Mouse (Mus musculus) lung, postnatal 0 days (tissue): ENCODE results near the gene Depdc1b. TPM values are rescaled to one million over a fixed set of nuclear protein-coding genes. Genes with fewer than 3 reads are reported as not detected.
A peak's percentile ranks its signal among the peaks of the same experiment; 100 is the strongest.

ENCODE experiments used
- ATAC-seq: fragments of 200-750 bp; cut with Nextera tagmentation; 2 replicates; pipeline ENCODE4 v1.8.0; 2017; ENCODE audit warnings: moderate library complexity
- DNase-seq: peaks from one replicate; pipeline ENCODE4 v3.0.0-alpha.2; 2016; ENCODE audit warnings: low spot score
- H3K27ac ChIP-seq: fragments of 300-500 bp; sonication (generic); 2 replicates; pipeline ENCODE4 v1.5.1; 2014; ENCODE audit warnings: antibody characterized with exemption, mild to moderate bottlenecking, low read length, mixed read lengths
- H3K27me3 ChIP-seq: fragments of 300-500 bp; sonication (generic); replicated peaks from 2 replicates; pipeline ENCODE4 v1.6.1; 2014; ENCODE audit warnings: low read length, mixed read lengths; ENCODE audit not compliant: insufficient read depth
- H3K36me3 ChIP-seq: fragments of 300-500 bp; sonication (generic); 2 replicates; pipeline ENCODE4 v1.6.1; 2014; ENCODE audit warnings: low read length, mixed read lengths; ENCODE audit not compliant: insufficient read depth
- H3K4me1 ChIP-seq: fragments of 300-500 bp; sonication (generic); 2 replicates; pipeline ENCODE4 v1.6.1; 2014; ENCODE audit warnings: antibody characterized with exemption, low read depth, low read length, mixed read lengths; ENCODE audit not compliant: insufficient read depth
- H3K4me2 ChIP-seq: fragments of 300-500 bp; sonication (generic); replicated peaks from 2 replicates; pipeline ENCODE4 v1.6.1; 2014; ENCODE audit warnings: low read depth, mild to moderate bottlenecking, low read length, moderate library complexity, mixed read lengths
- H3K4me3 ChIP-seq: fragments of 300-500 bp; sonication (generic); 2 replicates; pipeline ENCODE4 v1.5.1; 2014; ENCODE audit warnings: low read depth, low read length
- H3K9ac ChIP-seq: fragments of 300-500 bp; sonication (generic); replicated peaks from 2 replicates; pipeline ENCODE4 v1.6.1; 2014; ENCODE audit warnings: low read depth, mild to moderate bottlenecking
- H3K9me3 ChIP-seq: fragments of 300-500 bp; sonication (generic); 2 replicates; pipeline ENCODE4 v1.6.1; 2016; ENCODE audit warnings: low read length, mixed read lengths
- CTCF ChIP-seq: IDR thresholded peaks from 2 replicates; pipeline ENCODE4 v1.5.1; 2016; ENCODE audit warnings: antibody characterized with exemption, mild to moderate bottlenecking
- EP300 ChIP-seq: IDR thresholded peaks from 2 replicates; pipeline ENCODE4 v1.6.1; 2016; ENCODE audit warnings: antibody characterized with exemption, mild to moderate bottlenecking, control low read depth
- WGBS: fragments of 180-500 bp; shearing (Covaris S2); extraction: QIAGEN DNeasy Blood & Tissue Kit; methylation state at CpG from one replicate; pipeline ENCODE4 v1.1.7; 2014; 5-methylcytosine and 5-hydroxymethylcytosine counted together
- polyA plus RNA-seq: library from polyadenylated mRNA; unstranded; fragments of >200 nt; fragmentation: Nextera tagmentation; extraction: Ambion mirVana; gene quantifications from 2 replicates; pipeline ENCODE4 v1.2.1, GENCODE M21; 2015

Gene Depdc1b
- polyA plus RNA-seq, 1 experiment from 2014 or later: 0.70 TPM

DNA sequence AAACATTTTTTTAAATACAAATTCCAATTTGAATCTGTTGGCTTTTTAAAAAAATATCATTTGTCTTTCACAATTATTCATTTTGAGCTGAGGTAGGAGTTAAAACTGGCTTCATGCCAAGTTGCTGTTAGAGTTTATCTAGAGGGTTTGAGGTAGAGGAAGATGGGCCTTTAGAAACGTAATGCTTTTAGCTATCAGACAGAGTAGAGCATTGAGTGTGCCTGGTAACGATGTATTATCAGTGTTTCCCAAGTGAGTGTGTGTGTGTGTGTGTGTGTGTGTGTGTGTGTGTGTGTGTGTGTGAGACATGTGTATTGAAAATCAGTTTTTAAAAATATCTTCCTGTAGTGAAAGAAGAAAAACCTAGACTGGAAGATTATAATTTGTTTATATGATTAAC is 60.5 kb downstream of the Depdc1b start:
- 46% methylated on average over 2 of the region's 2 CpGs for WGBS

GRCm38 (mm10) chr13:108381161-108381560 is 65.0 kb downstream of the Depdc1b start:
- no peak overlapping the region for H3K4me2 ChIP-seq
- no peak overlapping the region for H3K9ac ChIP-seq
- H3K27ac ChIP-seq: no peak overlapping the region
- H3K9me3 ChIP-seq: no peaks in the 10 kb centered on the region
- TF ChIP-seq CTCF (no peak), EP300 (no peak)
- 88% methylated on average over 3 of the region's 3 CpGs for WGBS
- ATAC-seq: no peak
- H3K27me3 ChIP-seq: no peaks in the 10 kb centered on the region
- no peaks in the 10 kb centered on the region for H3K36me3 ChIP-seq
- DNase-seq: no peak
- no peak overlapping the region for H3K4me3 ChIP-seq
- no peaks in the 10 kb centered on the region for H3K4me1 ChIP-seq

More for the DNA sequence above, 60.5 kb downstream of the Depdc1b start:
- Histone ChIP-seq H3K4me2 (no peak overlapping the region), H3K27me3 (no peaks in the 10 kb centered on the region), H3K9ac (no peak overlapping the region), H3K4me1 (no peaks in the 10 kb centered on the region), H3K36me3 (no peaks in the 10 kb centered on the region), H3K4me3 (no peak overlapping the region), H3K27ac (no peak overlapping the region), H3K9me3 (no peaks in the 10 kb centered on the region)
- ATAC-seq (no peak), DNase-seq (no peak)
- TF ChIP-seq CTCF: no peak
- no peak for TF ChIP-seq EP300

DNA sequence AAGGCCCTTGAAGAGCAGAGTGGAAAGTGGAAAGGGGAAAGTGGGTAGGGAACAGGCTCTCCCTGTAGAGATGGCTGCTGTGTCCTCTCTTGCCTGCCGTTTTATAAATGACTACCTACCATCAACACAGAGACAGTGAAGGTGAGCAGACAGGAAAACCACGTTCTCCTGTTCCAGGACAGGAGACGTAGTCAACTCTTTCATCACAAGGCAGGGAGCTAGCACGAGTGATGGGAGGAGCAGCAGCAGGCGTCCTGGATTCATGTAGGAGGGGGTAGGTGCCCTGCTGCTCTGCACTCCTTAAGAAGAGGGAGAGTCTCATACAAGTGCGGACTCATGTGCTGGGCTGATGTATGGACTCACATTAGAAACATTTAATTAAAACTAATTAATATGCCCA is 66.9 kb downstream of the Depdc1b start:
- Histone ChIP-seq H3K9me3 (no peaks in the 10 kb centered on the region), H3K4me2 (no peak overlapping the region), H3K4me1 (no peaks in the 10 kb centered on the region), H3K27ac (no peak overlapping the region), H3K36me3 (no peaks in the 10 kb centered on the region), H3K9ac (no peak overlapping the region), H3K27me3 (no peaks in the 10 kb centered on the region), H3K4me3 (no peak overlapping the region)
- no peak for ATAC-seq
- TF ChIP-seq CTCF (no peak), EP300 (no peak)
- WGBS: 71% methylated on average over 6 of the region's 6 CpGs
- DNase-seq: no peak

- no peaks in the 10 kb centered on the region for H3K4me1 ChIP-seq
- H3K27me3 ChIP-seq: no peaks in the 10 kb centered on the region
- no peak overlapping the region for H3K4me2 ChIP-seq
- no peak overlapping the region for H3K9ac ChIP-seq
- H3K36me3 ChIP-seq: no peaks in the 10 kb centered on the region
- ATAC-seq (no peak), DNase-seq (no peak)
- no peak overlapping the region for H3K27ac ChIP-seq
- 82% methylated on average over 9 of the region's 9 CpGs for WGBS
- H3K4me3 ChIP-seq: no peak overlapping the region
- TF ChIP-seq CTCF: no peak
- no peak for TF ChIP-seq EP300
- no peaks in the 10 kb centered on the region for H3K9me3 ChIP-seq
Observed at GRCm38 (mm10) chr13:108386058-108386457, 69.9 kb downstream of the Depdc1b start.

DNA sequence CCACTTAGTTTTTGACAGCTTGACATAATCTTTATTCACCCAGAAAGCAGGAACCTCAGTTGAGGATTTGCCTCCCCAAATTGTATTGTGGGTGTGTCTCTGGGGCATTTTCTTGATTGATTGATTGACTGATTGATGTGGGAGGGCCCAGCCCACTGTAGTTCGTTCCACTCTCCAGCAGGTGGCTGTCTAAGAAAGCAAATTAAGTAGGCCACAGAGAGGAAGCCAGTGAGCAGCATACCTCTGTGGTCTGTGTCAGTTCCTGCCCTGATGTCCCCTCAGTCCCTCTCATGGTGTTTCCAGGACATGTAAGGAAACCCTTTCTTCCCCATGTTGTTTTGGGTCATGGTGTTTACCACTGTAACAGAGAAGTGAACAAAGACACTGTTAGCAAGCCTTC is 74.4 kb downstream of the Depdc1b start:
- TF ChIP-seq EP300: no peak
- TF ChIP-seq CTCF: peak; percentile 85
- no peaks in the 10 kb centered on the region for H3K27me3 ChIP-seq
- H3K4me1 ChIP-seq: no peaks in the 10 kb centered on the region
- H3K4me3 ChIP-seq: no peak overlapping the region
- no peak overlapping the region for H3K9ac ChIP-seq
- no peak overlapping the region for H3K27ac ChIP-seq
- no peaks in the 10 kb centered on the region for H3K9me3 ChIP-seq
- no peaks in the 10 kb centered on the region for H3K36me3 ChIP-seq
- 22% methylated on average over 1 of the region's 1 CpGs for WGBS
- ATAC-seq (peak; percentile 46; the same call in 1 of the 2 replicates), DNase-seq (peak; percentile 60)
- no peak overlapping the region for H3K4me2 ChIP-seq

GRCm38 (mm10) chr13:108403197-108403596 is 87.1 kb downstream of the Depdc1b start:
- TF ChIP-seq EP300 (no peak), CTCF (no peak)
- Histone ChIP-seq H3K36me3 (no peaks in the 10 kb centered on the region), H3K9me3 (no peaks in the 10 kb centered on the region), H3K4me2 (no peak overlapping the region), H3K9ac (no peak overlapping the region), H3K4me1 (no peaks in the 10 kb centered on the region), H3K27me3 (no peaks in the 10 kb centered on the region), H3K27ac (no peak overlapping the region), H3K4me3 (no peak overlapping the region)
- ATAC-seq (no peak), DNase-seq (no peak)
- 86% methylated on average over 5 of the region's 5 CpGs for WGBS

- DNase-seq (no peak), ATAC-seq (no peak)
- Histone ChIP-seq H3K36me3 (no peaks in the 10 kb centered on the region), H3K27ac (no peak overlapping the region), H3K9me3 (no peaks in the 10 kb centered on the region), H3K27me3 (no peaks in the 10 kb centered on the region), H3K4me1 (no peaks in the 10 kb centered on the region), H3K4me3 (no peak overlapping the region), H3K4me2 (no peak overlapping the region), H3K9ac (no peak overlapping the region)
- TF ChIP-seq EP300 (no peak), CTCF (no peak)
- 85% methylated on average over 4 of the region's 4 CpGs for WGBS
Observed at GRCm38 (mm10) chr13:108404372-108404771, 88.2 kb downstream of the Depdc1b start.
